Mouse (Mus musculus) layer of hippocampus, postnatal 14 days (tissue): ENCODE data around the gene Bhlhe23. TPM values are rescaled to one million over a fixed set of nuclear protein-coding genes. Genes with fewer than 3 reads are reported as not detected.
A peak's percentile ranks its signal among the peaks of the same experiment; 100 is the strongest.

ENCODE experiments used
- DNase-seq, 2 experiments: peaks; one replicate each; pipeline ENCODE4 v3.0.0; 2021 to 2022; ENCODE audit warnings: low spot score in 2 of 2, mixed read lengths in 1 of 2
- total RNA-seq, 2 experiments: library from RNA; stranded (reverse); gene quantifications; 2 replicates each; pipeline ENCODE4 v1.2.3; 2021

Gene Bhlhe23
- total RNA-seq, 2 experiments from 2014 or later, result 0.14 to 0.25 TPM

DNA sequence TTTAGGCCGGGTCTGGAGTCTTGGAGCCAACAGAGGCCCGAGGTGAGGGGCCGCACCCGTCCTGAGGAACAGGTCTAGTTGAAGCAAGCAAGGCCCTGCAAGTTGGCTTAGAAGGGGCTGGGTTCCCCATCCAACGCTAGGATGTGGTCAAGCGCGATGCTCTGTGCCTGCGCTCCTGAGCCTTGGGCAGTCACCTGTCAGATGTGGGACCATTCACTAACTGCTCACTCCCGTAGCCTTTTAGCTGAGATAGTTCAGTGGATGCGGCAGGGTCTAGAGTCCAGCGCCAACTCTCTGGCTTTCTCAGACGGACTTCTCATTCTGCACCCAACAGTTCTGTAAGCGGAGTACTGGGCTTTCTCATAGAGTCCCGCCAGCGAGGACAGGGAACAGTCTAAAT is 1.1 kb downstream of the Bhlhe23 start:
- no peak for DNase-seq

DNA sequence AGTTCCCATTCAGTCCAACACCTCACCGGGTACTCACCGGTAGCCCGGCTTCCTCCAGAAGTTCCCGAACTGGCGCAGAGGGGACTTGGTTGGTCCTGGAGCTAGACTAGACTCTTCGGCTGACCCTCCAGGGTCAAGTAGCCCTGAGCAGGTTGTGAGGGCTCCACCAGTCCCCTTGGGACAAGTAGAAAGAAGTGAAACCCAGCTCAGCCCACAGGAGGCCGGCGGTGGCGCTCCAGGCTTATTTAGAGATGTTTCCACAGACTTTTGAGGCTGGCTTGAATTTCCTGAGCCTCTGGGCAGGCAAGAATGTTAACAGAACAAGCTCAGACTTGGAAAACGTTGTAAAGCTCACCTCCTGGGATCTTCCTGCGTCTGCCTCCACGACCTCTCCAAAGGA is 1.5 kb downstream of the Bhlhe23 start:
- no peak for DNase-seq

DNA sequence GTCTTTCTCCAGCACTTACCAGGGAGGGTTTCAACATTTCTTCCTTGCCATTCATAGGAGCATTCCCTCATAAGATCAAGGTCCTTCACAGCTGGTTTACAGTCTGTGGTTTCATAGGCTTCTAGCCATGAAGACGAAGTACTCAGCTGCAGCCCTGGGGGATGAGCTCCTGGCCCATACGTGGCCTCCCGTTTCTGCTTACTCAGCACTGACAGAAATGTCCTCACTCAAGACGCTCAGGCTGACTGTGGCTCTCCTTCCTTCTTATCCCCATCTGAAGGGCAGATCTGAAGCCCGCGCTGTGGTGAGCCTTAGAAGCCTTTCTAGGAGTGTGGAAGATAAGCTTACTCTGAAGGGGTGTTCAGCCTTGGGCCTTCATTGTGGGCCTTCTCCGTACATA is 11.0 kb downstream of the Bhlhe23 start:
- no peak for DNase-seq

DNA sequence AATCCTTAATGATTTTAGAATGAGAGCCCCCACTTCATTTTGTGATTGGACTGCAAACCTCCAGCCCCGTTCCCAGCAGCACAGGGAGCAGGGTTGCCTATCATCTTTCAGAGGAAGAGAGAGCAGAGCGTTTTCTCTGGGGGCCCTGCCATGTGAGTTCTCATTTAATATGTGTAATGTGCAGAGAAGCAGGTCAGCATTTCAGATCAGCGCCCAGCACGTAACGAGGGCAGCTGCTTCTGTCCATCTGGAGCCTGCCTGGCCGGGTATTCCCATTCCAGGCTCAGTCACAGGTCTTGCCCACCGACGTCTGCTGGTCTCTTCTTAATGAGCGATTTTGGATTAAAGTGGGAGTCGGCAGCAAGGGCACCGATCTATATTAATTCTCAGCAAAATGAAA is 11.7 kb downstream of the Bhlhe23 start:
- DNase-seq, result no peak

DNA sequence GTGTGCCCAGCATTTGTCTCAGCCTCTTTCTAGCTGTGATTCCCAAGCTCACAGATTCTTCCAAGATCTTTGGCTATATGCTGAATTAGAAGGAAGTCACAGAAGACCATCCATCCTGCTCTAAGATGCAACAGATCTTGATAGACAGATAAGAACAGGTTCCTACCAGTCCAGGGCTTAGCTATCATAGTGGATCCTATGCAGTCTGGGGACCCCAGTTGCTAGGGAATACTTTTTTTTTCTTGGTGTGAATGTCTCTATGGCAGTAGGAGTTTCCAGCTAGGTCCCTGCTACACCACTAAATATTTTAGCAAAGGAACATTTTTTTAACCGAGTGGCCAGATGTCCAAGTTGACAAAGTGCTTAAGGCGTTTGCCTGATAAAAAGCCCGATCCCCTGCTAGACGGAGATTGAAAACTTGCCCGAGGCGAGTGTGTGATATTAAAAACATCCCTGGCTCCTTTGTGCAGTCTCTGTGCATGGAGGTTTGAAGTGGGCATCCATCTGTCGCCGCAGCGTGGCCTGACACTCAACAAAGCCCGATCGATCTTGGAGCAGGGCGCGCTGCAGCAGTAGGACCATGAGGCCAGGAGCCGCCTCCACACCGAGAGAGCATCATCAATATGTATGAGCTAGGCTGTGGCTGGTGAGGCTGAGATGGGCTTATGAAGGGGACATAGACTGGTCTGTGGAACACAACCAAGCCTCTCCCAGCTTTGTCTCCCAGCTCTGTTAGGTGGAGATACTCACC is 18.0 kb downstream of the Bhlhe23 start:
- no peak for DNase-seq

DNA sequence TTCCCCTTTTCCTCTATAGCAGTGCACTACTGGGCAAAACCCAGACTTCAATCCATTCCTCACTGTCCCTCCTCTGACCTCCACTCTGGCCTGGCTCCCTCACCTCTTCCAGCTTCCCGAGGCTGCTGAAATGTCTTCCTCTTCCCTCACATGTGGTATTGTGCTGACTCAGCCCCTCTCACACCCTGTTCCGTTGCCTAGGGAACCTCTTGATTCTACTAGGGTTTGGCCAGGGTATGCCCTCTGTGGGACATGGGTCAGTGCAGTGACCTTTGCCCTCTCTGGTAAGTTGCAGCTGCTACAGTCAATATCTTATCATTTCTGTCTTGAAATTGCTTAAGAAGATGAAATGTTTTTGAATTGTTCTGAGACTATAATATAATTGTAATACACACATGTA is 19.9 kb downstream of the Bhlhe23 start:
- DNase-seq, result no peak

DNA sequence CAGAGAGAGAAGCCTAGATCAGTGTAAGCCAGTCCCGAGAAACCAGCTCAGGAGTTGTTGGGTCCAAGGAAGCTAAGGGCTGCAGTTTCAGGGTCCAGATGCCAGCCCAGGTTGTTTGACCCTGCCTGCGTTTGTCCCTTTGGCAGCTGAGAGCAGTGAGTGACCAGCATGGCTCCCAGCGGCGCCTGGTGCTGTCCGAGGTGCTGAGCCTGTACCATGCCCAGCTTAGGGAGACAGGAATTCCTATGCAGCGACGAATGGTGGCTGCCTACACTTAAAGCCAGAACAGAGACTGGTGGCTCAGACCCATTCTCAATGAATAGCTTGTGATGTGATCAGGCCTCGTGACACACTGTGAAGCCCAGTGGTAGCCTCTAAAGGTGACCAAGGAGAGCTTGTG is 20.8 kb downstream of the Bhlhe23 start:
- no peak for DNase-seq

DNA sequence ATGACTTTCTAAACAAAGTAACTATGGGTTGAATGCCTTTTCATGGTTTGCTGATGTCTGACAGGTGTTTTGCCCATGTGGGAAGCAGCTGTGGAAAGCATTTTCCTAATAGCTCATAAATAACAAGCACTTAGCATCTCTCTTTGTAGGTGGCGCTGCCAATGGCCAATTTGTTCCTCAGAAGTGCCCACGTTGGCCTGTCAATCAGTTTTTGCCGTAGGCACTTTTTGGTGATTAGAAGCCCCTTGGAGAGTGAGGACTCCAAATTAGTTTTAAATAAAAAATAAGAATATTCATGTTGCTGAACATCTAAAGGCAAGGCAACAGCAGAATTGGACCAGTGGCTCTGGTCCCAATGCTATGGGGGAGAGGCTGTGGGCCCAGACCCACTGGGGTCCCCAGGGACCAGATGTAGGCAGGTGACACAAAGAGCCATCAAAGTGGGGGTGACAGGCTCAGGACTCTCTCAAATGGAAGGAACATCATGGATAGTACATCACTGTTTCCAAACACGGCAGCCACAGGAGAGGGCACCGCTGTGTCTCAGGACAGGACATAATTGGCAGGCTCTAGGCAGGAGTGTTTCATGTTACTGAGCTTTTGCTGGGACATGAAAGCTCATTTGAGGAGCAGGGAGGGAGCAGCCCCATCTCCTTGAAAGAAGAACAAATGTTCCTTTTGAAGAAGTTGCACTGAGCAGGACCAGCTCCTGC is 21.6 kb downstream of the Bhlhe23 start:
- DNase-seq, result no peak

DNA sequence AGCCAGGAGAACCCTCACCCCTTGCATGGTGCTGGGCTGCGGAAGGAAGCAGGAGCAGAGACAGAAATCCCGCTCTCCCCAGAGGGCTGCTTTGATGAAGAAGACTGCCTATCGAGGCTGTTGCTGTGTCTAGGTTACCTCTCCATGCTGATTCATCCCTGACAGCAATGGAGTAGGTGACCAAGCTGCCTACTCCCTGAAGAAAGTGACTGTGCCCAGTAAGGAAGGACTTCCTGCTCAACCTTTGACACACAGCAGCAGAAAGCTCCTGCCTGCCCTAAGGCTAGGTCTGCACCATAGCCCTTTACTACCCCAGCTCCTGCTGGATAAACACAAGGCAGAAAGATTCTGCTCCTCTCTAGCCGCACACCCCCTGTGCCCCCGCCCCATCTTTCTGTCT is 27.8 kb downstream of the Bhlhe23 start:
- DNase-seq, result no peak

DNA sequence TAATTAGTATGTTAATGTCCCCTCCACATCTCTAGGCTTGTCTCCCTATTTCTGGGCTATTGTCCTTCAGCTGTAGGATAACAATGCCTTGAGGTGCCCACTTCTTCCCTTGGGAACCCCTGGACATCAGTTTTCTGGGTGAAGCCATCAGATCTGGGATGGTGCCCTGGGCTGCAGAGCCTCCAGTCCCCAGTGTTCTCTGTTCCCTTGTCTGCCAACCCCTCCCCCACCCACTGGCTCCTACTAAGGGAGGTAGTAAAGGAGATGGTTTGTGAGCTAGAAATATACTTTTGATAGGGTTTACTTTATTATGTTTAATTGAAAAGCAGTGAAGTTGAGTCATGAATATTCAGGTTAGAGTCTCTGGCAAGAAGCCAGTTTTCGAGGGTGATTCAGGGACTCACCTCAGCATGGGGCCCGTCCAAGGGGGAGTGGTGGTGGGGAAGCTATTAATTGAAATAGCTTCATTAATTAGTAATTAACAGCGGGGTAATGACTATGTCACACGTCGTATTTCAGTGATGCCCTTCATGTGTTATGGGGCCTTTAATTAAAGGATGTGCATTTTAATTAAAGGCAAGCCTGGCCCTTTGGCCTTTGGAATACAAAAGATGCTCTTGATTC is 30.0 kb downstream of the Bhlhe23 start:
- no peak for DNase-seq

DNA sequence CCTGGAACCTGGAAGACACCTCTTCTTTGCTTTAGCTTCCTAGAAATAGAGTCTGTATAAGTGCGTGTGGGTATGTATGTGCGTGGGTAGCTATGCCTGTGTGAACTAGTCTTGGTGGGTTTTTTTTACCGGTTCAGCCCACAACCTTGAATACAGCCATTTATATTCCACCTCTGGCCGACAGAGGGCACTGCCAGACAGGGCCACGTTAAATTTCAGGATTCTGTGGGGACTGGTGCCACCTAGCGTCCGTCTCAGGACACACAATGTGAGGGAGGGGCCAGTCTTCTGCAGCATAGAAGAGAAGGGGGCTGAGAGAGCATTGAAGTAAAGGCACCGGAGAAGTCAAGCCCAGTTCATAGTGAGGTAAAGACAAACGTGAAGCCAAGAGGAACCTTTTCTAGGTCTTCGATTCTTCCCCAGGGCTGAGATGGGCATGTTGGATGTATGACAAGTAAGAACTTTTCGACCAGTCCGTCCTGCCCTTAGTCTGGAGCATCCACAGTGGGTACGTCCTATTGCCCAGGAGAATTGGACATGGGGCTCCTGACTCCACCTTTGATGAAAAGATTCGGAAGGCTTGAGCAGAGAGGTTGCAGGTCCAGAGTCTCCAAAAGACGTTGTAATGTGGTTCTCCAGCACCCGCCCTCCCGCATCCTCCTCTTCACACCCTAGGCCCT is 31.3 kb downstream of the Bhlhe23 start:
- peak; percentile 84 to 90 for DNase-seq

DNA sequence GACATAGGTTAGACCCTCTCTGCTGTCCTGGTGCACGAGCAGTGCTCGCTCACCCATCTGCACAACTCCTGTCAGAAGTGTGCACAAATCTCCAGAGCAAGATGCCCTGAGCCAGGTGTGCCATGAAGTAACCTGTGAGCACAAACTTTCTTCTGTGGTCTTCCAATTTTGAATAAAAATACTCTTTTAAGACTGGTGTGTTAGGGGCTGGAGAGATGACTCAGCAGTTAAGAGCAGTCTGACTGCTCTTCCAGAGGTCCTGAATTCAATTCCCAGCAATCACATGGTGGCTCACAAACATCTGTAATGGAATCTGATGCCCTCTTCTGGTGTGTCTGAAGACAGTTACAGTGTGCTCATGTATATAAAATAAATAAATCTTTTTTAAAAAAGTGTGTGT is 33.4 kb downstream of the Bhlhe23 start:
- DNase-seq, result no peak

DNA sequence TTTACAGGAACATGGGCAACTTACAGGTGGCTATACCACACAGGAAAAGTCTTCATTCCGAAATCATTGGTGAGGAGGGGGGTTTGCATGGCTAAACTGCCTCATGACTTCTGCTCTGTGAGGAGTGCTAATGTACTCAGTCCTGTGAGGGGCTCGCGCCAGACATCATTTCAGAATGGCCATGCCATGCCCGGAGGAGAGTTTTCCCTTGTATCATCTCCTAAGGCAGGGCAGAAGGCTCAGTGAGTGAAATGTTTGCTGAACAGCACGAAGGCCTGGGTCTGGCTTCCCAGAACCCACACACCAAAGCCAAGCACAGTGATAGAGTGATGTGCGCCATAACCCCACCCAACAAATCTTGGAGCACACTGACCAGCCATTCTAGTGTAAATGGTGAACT is 33.9 kb downstream of the Bhlhe23 start:
- no peak for DNase-seq

DNA sequence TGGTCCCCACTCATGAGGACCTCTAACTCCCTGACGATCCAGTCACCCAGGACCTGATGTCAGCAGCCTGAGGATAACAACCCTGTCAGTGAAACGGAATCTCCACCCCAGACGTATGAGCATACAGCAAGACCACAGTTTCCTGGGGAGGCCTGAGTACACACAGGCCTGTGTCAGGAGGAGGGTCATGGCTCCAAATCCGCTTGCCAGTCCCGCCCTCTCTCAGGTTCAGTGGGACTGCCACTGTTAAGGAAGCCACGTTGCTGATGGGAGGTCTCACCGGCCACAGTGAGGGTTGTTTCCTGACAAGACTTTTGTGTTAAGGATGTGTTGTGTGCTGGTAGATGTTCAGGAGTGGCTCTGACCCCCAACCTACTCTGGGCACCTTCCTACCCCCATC is 35.3 kb downstream of the Bhlhe23 start:
- no peak for DNase-seq

DNA sequence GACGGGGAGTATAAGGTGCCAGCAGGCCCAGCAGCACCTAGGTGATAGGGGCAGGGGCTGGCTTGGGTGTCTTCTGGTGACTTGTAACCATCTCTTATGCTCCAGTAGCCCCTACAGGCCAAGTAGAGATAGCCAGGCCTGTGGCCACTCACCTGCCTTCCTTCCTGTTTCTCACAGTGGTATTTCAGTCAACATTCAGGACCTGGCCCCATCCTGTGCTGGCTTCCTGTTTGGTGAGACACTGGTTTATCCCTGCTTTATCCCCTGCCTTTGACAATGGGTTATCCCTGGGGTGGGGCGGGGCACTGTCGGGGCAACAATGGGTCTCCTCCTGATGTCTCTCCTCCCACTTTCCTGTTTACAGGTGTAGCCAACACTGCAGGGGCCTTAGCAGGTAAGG is 36.4 kb downstream of the Bhlhe23 start:
- no peak for DNase-seq

DNA sequence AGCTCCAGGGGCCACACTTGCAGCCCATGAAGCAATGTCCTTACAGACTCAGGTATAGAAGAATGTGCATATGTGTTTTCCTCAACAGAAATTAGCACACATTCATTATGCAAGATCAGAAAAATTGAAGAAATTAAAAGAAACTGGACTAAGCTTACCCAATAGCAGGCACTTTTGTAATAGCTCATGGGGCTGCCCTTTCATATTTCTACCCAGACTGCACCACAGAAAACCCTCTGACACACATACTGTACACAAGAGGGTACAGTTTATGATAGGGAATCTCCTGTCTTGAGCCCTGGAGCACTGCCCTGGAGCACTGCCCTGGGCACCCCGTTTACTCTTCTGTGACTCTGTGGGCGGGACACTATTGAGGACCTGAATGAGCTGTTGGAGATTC is 38.7 kb downstream of the Bhlhe23 start:
- DNase-seq, result no peak

DNA sequence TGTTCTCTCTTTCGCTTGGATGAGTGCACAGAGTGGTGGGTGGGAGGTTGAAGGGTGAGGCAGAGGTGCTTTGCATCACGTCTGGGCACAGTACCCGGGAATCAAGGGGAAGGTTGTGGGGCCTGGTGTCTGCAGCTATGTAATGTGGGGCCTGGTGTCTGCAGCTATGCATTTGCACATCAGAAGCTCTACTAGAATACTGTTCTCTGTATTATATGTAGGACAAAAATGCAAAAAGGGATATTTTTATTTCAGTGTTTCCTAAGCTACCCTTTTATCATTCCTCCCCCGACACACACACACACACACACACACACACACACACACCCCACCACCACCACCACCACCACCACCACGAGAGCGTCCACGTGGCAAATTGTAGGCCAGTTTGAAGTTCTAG is 41.5 kb downstream of the Bhlhe23 start:
- no peak for DNase-seq

DNA sequence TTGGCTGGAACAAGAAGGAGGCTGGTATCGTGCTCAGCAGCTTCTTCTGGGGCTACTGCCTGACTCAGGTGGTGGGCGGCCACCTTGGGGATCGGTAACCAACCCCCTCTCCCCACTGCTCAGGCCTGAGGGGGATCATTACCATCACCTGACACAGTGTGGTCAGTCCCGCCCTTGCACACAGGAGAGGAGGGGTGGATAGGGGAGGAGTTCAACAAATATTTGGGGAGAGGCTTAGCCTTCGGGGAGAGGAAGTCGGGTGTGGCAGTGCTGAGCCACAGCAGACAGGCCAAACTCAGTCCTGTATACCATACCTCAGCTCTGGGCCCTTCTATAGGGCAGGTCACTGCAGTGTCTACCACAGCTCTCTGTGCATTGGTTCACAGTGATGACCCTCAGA is 44.7 kb downstream of the Bhlhe23 start:
- no peak for DNase-seq

DNA sequence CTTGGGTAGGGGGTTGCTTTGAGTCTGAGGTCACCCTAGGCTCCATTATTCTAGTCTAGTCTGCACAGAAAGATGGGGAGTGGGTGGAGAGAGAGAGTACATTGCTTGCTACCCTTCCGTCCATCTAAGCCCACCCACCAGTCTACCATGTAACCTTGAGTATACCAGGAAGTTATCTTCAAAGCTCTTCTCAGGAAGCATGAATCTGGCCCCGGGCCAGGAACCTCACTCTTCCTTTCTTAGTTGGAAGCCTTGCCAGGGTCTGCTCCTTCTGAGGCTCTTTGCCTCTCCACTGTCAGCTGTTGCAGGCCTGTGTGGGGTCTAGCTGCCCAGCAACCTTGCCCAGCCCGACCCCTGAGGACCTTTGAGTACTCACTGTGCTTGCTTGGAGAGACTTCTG is 45.7 kb downstream of the Bhlhe23 start:
- DNase-seq, result no peak

DNA sequence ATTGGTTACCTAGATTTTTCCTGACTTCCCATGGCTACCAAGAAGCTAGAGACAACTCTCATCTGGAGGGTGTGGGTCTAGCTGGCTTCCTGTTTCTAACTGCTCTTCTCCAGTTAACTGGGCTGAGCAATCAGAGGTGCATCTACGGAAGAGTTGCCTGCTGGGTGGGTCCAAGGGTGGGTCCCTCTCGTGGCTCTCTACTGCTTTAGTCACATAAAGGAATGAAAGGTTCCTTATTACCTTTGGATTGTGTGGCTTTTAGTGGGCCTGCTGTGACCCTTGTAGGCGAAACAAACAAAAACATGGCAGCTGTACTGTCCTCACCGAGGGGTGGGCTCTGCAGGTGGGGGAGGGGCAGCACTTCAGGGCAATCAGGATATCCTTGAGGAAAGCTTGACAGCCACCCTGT is 49.1 kb downstream of the Bhlhe23 start:
- DNase-seq, result no peak

DNA sequence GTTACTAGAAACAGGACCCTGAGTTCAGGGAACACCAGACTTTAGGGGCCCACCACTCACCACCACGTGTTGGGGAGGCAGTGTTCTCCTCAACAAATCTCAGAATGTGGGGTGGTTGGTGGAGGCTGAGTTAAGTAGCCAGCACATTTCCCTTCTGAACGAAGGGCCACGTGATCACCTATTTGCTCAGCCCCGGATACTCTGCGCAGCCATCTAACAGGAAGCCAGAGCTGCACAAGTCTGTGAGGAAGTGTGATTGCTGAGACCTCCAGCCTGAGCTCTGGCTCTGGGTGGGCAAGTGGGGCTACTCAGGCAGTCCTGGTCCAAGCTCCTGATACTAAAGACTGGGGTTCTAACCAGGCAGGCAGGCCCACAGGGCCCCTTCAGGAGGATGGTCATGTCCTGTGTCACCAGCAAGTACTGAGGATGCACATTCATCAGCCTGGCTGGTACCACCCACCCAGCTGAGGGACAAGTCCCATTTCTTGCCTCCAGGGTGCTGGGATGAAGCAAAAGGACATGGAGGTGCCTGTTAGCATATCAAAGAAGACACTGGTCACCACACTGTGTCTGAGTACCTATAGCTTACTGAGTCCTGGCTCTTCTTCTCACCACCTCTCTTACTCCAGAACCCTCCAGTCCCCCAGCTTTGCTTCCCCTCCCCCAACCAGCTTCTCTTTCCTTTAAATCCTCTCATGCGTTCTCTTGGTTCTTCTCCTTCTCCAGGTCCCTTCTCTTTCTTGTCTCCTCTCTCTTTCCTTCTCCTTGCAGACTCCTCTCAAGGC is 49.9 kb downstream of the Bhlhe23 start:
- no peak for DNase-seq
